Mouse (Mus musculus) MEL-GATA-1-ER (cell line): ENCODE measurements around the gene Apon.
"Not testable (repeated sequence)": the region's sequence is repeated elsewhere in the genome, so short reads cannot be mapped to it uniquely, and the experiment has no call there.

Source experiments
- DNase-seq: peaks from one replicate; pipeline ENCODE4 v3.0.0-alpha.2; 2012; ENCODE audit warnings: low read depth; ENCODE audit errors: extremely low read depth

The Apon gene

DNA sequence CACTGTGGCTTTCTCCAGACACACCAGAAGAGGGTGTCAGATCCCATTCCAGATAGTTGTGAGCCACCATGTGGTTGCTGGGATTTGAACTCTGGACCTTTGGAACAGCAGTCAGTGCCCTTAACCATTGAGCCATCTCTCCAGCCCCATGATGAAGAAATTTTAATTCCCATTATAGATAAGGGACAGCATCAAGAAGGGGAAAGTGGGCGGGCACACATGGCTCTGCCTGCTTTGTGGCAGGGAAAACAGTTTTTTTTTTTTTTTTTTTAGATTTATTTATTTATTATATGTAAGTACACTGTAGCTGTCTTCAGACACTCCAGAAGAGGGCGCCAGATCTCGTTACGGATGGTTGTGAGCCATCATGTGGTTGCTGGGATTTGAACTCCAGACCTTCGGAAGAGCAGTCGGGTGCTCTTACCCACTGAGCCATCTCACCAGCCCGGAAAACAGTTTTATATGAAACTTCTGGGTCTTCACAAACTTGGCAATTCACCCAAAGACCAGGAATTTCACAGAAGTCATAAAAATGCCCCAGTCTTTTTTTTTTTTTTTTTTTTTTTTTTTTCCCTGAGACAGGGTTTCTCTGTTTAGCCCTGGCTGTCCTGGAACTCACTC lies 19.0 kb downstream of the Apon start:
- DNase-seq, result not testable (repeated sequence)

DNA sequence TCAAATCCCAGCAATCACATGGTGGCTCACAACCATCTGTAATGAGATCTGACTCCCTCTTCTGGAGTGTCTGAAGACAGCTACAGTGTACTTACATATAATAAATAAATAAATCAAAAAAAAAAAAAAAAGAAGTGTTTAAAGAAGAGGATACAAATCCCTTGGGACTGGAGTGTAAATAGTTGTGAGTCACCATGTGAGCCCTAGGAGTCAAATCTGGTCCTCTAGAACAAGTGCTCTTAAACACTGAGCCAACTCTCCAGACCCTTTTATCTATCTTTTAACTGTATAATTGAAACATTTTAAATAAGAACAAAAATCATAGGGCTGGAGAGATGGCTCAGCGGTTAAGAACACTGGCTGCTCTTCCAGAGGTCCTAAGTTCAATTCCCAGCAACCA lies 21.5 kb downstream of the Apon start:
- not testable (repeated sequence) for DNase-seq

DNA sequence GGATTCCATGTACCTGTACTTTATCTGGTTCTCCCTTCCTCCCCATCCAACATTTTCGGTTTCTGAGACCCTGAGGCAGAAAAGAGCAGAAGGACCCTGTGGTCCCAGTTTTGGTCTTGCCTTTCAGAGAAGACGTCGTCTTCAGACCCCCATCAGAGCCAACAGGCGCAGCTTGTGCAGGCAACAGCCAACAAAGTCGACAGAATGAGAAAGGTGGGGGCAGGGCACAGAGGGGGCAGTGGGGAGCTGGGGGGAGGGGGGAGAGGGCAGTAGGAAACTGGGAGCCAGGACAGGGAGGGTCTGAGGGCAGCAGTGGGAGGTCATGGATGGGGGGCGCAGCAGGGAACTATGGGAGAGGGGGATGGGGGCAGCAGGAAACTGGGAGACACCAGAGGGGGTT lies 24.3 kb downstream of the Apon start:
- no peak for DNase-seq

DNA sequence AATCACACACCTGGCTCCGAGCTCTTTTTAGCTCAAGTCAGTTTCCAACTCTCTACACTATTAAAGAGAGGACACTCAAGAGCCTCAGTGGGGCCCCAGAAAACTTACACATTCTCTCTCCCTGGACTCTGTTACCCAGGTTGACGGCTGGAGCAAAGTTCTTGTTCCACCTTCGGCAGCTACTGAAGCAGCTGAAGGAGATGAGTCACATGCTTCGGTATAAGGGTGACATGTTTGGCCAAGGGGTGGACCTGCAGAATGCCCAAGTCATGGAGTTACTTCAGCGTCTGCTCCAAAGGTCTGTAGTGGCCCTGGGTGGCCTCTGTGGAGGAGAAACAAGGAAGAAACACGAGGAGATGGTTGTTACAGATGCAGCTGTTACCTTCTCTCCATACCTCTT lies 27.0 kb downstream of the Apon start:
- no peak for DNase-seq

DNA sequence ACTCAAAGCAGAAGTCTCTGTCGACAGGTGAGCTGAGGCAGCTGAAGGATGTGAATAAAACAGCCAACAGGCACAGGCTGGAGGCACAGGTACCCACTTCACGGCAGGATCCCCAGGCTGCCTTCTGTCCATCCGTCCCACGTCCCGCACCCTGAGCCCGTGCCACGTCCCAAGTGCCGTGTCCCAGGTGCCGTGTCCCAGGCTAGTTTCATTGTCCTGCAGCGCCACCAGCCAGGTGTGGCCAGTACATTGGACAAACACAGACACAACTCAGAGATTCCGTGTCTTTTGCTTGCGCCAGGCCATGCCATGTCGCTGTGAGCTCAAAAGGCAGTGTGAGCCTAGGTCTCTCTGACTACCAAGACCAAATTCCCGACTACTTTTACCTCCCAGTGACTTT lies 27.8 kb downstream of the Apon start:
- DNase-seq, result no peak

DNA sequence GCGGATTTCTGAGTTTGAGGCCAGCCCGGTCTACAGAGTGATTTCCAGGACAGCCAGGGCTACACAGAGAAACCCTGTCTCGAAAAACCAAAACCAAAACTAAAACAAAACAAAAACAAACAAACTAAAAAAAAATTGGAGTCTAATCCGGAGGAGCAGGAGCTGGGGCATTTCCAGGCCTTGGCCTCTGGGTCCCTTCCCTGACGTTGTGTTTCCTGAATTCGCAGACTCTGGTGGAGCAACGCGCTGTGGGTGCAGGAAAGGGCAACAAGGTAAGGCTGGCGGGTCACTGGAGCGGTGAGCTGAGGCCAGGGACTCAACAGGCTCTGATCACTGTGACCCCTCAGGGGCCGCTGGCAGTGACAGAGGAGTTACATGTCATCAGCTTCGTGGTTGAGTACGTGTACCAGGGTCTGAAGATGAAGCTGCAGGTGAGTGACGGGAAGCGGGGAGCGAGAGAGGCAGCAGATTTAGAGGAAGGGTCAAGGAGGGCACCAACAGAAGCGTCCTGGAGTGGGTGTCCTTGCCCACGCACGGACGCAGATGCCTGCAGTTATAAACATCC lies 29.1 kb downstream of the Apon start:
- DNase-seq, result no peak

DNA sequence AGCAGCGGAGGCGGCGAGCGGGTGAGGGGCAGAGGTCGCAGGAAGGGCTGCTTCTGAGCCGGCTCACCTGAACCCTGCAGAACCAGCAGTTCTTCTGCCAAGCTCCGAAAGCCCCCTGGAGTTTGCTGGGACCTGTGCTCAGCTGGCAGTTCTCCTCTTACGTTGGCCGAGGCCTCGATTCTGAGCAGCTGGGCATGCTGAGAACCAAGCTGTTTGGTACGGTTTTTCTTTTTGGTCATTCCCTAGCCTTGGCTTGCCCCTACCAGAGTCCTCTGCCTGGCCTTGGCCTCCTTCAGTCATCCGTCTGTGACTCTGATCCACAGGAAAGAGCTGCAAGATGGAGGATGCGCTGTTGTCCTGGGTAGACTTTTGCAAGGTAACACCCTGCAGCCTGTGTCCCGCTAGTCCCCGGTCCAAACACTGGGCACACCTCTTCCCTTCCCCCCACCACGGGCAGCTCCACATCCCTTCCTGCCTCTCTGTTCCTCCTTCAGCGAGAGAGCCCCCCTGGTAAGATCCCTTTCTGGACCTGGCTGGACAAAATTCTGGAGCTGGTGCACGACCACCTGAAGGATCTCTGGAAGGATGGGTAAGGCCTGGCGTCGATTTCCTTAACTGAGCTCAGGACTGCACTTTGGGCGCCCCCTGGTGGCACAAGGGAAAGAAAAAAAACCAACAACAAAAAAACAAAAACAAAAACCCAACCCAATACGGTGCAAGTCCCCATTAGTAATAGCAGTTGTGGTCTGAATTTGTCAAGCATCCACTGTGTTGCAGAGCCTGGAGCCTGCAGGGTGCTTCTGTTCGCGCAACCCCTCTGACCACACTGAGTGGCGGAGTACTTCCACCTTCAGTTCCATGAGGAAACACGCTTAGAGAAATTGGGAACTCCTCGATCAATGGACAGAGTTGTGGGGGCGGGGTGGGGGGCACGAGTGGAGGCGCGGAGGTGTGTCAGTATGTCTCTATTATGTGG lies 30.0 kb downstream of the Apon start:
- no peak for DNase-seq

DNA sequence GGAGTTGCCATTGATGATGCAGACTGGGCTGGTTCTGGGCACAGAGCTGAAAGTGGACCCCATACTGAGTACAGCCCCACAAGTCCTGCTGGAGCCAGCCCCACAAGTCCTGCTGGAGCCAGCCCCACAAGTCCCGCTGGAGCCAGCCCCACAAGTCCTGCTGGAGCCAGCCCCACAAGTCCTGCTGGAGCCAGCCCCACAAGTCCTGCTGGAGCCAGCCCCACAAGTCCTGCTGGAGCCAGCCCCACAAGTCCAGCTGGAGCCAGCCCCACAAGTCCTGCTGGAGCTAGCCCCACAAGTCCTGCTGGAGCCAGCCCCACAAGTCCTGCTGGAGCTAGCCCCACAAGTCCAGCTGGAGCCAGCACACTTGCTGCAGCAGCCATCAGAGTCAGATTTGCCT lies 36.7 kb downstream of the Apon start:
- DNase-seq, result not testable (repeated sequence)

DNA sequence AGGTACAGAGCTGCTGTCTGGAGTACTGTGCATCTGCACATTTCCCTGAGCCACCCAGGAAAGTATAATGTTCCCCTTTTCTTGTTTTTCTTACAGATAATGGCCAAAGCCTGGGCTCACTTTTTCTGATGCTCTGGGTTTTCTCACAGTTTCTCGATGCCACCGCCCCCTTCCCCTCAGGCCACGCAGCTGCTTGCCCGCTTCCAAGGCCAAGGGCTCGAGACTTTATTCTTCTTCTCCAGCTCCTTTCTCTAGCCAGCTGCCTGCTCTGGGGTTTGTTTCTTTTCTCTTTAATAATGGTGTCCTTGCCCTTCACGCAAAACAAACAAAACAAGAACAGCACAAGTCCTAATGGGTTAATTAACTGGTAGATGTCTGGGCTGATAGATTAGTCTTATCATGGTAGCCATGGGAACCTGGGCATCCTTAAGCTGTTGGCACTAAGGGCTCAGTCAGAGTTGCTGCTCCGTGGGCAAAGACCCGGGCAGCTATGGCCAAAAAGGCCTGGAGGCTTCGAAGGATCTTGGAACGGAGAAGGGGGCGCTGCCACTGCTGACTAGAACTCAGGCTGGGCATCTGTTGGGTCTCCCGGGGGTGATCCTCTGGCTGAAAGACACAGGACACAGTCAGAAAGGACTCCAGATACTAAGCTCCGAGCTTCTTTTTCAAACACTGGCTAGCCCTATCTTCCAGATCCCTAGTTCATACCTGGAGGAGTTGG lies 42.6 kb downstream of the Apon start:
- DNase-seq, result peak; percentile 17

DNA sequence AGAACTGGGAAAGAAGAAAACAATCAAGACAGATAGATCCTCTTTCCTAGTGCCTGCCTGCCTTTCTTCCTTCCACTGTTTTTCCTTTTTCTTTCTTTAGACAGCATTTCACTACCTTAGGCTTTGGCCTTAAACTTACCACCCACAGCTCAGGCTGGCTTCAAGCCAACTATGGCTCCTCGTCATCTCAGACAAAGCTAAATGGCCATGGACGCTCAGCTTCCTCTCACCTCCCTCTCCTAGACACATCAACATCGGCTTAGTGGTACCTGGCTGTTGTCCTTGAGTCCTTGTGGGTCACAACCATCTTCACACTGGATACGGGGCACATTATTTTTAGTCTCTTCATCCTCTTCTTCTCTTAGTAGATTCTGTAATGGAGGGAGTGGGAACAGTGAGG lies 43.3 kb downstream of the Apon start:
- DNase-seq, result no peak

DNA sequence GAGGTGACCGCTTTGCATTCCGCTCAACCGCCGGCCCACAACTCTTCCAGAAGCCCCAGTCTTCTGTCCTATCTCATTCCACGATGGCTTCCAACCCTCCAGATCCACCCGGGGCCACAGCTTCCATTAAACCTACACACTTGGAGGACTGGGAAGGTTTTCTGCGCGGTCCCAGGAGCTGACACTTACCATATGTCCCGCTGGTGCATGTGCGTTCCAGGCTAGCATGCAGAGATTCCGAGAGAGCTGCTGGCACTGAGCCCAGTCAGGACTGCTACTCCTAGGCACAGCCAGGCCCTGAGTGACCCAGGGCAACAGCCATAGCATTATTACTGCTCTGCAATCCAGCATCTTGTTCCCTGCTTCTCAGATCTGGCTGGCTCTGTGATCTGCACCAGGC lies 43.7 kb downstream of the Apon start:
- DNase-seq, result no peak

DNA sequence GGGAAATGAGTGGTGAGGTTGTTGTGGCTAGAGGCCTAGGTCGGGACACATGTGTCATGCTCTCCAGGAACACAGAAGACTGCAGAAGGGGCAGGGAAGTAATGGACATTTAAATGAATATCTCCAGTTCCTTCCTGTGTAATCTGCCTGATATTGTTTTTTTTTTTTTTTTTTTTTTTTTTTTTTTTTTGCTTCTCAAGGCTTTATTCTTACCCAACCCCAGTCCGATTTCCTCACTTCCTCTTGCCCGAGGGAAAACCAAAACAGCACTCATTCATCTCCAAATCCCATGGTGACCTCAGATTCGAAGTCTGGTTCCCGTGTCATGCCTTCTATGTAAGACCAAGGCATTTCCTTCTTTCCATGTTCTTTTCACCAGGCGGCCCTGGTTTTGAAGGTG lies 44.3 kb downstream of the Apon start:
- DNase-seq, result no peak

DNA sequence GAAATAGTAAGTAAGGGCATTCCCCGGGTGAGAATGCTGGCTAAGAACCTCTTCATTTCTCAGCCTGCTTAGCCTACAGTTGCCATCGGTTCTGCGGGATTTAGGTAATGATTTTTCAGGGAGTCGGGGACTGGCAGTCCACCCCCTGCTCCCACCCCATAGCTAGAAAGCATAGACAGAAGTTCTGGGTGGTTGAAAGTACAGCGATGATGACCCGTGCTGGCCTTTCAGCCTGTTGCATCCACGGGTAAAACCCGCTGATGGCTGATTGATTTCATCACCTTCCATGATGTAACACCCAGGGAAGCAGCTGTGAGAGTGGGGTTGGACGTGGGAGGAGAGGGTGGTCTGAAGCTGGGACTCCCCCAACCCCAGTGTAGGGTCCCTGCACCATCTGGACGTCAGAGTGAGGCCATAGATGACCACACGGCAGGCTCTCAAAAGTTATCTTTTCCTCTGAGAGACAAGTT lies 44.8 kb downstream of the Apon start, which contains the start of gene Il23a:
TSS of gene Il23a (minus strand) at position 51 of the 470 bp plus-strand sequence.
- DNase-seq, result no peak

DNA sequence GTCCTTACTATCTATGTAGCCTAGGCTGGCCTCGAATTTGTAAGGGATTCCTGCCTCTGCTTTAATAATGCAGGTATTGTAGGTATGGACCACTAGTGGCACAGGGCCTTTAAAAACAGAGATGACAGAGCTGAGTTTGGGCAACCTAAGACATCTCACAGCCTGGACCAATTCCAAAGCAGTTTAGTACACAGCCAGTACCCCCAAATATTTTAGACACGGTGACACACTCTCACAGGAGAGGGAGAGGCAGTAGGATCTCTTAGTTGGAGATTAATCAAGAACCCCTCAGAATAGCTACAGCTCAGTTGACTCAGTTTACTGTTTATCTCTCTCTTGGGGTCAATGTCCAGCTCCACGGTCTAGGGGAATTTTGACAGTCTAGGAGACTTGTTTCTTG lies 48.5 kb downstream of the Apon start:
- DNase-seq, result peak; percentile 26

DNA sequence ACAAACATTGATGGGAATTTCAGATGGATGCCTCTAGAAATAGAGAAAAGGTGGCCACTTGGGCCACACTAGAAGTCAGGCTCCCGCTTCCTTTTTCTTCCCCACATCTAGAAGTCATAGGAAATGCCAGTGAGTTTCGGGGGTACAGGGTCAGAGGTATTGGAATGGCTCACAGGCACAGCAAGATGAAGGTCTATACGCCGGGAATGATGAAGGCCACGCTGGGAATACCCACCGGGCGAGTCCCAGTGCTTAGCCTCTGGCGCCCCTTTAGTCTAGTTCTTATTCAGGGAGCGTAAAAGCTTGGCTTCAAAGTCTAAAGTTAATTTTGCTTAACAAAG lies 48.9 kb downstream of the Apon start:
- DNase-seq, result no peak

DNA sequence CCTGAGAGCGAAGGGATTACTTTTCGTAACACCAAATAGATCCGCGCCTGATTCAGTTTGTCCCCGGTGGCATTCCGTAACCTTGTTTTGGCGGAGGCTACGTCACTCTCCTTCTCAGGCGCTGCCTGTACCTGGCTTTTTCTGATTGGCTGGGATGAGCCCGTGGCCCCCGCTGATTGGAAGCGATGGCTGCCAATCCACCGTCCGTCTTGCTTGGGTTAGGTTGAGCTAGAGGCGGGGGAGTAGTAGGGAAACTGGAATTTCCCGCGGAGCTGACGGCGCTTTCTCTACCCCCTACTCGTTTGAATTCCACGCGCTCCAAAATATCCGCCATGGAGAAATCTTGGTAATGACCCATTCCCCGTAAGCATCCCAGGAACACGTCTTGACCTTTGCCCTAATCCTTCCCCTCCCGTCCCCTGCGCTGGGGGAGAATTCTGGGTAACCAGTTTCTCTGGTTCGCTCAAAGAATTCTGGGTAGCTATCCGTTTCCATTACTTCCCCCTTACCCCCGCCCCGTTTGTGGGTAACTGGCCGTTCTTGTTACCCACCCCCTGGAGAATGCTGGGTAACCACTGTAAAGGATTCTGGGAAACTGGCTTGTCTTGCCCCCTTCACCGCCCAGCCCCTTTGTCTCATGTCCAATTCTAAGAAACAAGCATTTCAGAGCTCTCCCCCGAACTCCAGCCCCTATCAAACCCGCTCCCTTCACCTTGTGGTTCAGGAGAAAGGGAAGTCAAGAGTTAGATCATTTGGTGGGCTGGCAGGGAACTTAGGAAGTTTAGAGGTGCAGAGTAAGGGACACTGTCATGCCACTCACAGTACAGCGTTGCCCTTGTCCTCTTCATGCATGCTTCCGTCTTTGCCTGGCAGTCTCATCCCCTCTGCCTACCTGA lies 49.5 kb downstream of the Apon start, which contains the start of gene Pan2:
TSS of gene Pan2 (plus strand) at position 210 of the 896 bp plus-strand sequence.
- peak; percentile 100 for DNase-seq
